Mouse (Mus musculus): ENCODE measurements around the gene Wnt4.

DNA sequence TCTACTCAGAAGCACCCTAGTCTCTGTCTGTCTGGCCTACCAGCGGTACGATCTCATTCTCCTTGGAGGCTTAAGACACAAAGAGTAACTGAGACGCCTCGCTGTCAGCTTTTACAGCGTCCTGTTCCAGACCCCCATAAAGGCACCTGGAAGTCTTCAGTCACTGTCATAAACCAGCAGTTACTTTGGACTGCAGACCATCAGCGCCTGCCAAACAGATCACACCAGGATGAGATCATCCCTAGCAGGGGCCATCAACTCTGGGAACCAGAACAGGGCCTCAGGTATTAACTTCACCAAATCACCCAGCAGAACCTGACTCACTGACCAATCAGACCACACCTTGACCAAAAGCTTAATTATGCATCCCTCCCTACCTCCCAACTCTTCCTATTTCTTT is 37.3 kb downstream of the Wnt4 start:
- TF ChIP-seq EP300 (IDR thresholded peaks at IDR 0.05; ENCODE audit: insufficient read depth, low read depth, low read length) = no peak
- no peak for TF ChIP-seq POLR2A (IDR thresholded peaks at IDR 0.05; ENCODE audit: insufficient read depth, low read length)
- no peak for TF ChIP-seq CTCF (IDR thresholded peaks at IDR 0.05; ENCODE audit: low read depth, low read length)

All from ES-Bruce4 (cell line).